Mouse (Mus musculus) C2C12 (cell line): ENCODE measurements at regions not wholly inside any gene's neighbourhood (a gene's known extent, or its start where the extent isn't known, plus 50 kb on each side); places are given as distances from the start of the nearest gene placed in this dataset.

ENCODE experiments used
- CEBPB ChIP-seq: IDR thresholded peaks from one replicate; pipeline ENCODE4 v1.6.1; 2011; ENCODE audit warnings: low read depth, mild to moderate bottlenecking, control low read depth, moderate library complexity
- CTCF ChIP-seq: IDR thresholded peaks from one replicate; pipeline ENCODE4 v1.5.1; 2011; ENCODE audit not compliant: control insufficient read depth, insufficient read depth, insufficient read length
- FOSL1 ChIP-seq: IDR thresholded peaks from one replicate; pipeline ENCODE4 v1.8.0; 2011; ENCODE audit warnings: mild to moderate bottlenecking, low read length; ENCODE audit not compliant: poor library complexity, insufficient read depth, severe bottlenecking
- MYOD1 ChIP-seq: IDR thresholded peaks from one replicate; pipeline ENCODE4 v1.6.1; 2011; ENCODE audit warnings: low read depth; ENCODE audit not compliant: control insufficient read depth, insufficient read length
- USF1 ChIP-seq: IDR thresholded peaks from one replicate; pipeline ENCODE4 v1.6.1; 2011; ENCODE audit warnings: low read depth, mild to moderate bottlenecking, control low read depth, moderate library complexity

- TF ChIP-seq CTCF (no peak), USF1 (no peak), CEBPB (no peak), FOSL1 (no peak), MYOD1 (no peak)
Observed at GRCm38 (mm10) chr2:131772163-131772562, 87.4 kb downstream of the Erv3 start.
